Mouse (Mus musculus) E14TG2a.4 (cell line): ENCODE measurements around the gene Gcnt4.

ENCODE experiments used
- H3K27me3 ChIP-seq: 2 replicates; pipeline ENCODE4 v1.6.1; 2014; ENCODE audit warnings: low read length, control low read depth; ENCODE audit not compliant: insufficient read depth
- H3K36me3 ChIP-seq: 2 replicates; pipeline ENCODE4 v1.6.1; 2014; ENCODE audit warnings: low read length, control low read depth; ENCODE audit not compliant: insufficient read depth
- H3K4me1 ChIP-seq: replicated peaks from 2 replicates; pipeline ENCODE4 v1.6.1; 2014; ENCODE audit warnings: low read depth, low read length, control low read depth
- H3K4me3 ChIP-seq: replicated peaks from 2 replicates; pipeline ENCODE4 v1.5.1; 2014; ENCODE audit warnings: mild to moderate bottlenecking, low read length
- H3K9me3 ChIP-seq: 2 replicates; pipeline ENCODE4 v1.6.1; 2014; ENCODE audit warnings: low read length, control low read depth
- CTCF ChIP-seq: conservative IDR thresholded peaks from 2 replicates; pipeline ENCODE4 v1.5.1; 2014; ENCODE audit warnings: low read length
- NANOG ChIP-seq: IDR thresholded peaks from 2 replicates; pipeline ENCODE4 v1.6.1; 2014; ENCODE audit warnings: borderline replicate concordance, low read length, mixed read lengths
- POU5F1 ChIP-seq: IDR thresholded peaks from 2 replicates; pipeline ENCODE4 v1.6.1; 2014; ENCODE audit warnings: low read length, borderline replicate concordance

Gene Gcnt4

DNA sequence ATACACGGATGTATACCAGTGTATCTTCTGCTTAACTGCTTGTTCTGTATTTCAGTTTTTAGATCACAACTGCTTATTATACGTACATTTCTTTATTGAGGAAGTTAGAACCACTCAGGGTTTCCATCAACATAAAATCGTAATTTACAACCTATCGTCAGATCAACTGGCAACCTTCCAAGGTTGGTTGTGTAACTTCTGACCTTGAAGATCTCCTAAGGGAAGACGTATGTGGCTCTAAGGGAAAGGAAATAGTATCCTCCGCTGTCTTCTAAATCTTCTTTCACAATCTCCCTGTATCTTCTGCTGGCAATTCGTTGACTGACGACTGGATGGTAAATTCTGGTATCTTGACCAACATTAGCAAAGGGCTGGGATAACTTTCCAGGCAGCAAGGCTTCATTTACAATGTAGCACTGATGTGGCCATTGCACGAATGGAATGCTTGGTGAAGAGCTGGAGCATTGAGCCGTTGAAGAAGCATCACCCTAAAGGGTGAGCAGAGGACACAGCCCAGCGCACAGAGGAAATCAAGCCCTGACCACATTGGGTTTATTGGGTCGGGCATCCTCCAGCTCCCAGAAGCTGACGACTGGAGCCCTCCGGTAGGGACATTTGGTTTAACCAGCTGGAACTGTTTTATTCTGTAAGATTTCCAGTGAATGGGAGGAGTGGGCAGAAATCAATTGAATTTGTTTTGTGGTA is 66.2 kb downstream of the Gcnt4 start:
- TF ChIP-seq POU5F1 (no peak), NANOG (no peak), CTCF (no peak)
- Histone ChIP-seq H3K27me3 (peaks cover 4% of the 10 kb centered on the region), H3K9me3 (0 out of 2 replicates have a peak, but pooled peaks cover 2% of the 10 kb centered on the region), H3K4me1 (no peaks in the 10 kb centered on the region), H3K36me3 (no peaks in the 10 kb centered on the region), H3K4me3 (no peak overlapping the region)

DNA sequence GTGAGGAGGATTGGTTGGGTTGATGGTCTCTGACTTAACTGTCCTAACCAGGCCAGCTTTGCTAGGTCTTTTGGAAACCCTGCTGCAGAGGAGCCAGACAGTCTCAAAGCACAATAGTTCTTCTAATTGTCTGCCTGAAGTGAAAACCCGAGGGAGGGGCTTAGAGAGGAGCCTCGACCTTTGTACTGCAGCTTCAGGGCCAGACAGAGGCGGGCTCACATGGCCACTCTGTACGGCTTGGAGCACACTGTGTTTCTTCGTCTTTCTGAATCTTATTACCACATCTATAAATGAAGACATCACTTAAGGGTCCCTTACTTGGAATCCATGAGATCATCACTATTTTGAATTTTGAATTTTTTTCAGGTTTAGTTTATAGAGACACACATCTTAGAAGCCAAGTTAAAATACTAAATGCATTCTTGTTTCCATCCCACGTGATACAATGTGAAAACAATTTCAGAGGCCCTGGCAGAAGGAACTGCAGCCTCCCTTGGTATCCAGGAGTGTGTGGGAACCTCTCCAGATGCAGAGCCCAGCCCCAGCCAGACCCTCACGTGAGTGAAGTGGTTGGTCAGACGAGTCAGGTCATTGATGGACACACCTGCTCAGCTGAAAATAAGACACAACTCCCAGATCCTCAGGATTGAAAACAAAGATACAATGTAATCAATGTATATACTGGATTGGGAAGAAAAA is 69.0 kb downstream of the Gcnt4 start:
- TF ChIP-seq CTCF (no peak), POU5F1 (no peak), NANOG (no peak)
- Histone ChIP-seq H3K4me3 (no peak overlapping the region), H3K27me3 (no peaks in the 10 kb centered on the region; the same call in 1 of the 2 replicates), H3K9me3 (no peaks in the 10 kb centered on the region), H3K4me1 (peaks cover 8% of the 10 kb centered on the region; the same call in 1 of the 2 replicates), H3K36me3 (no peaks in the 10 kb centered on the region)

DNA sequence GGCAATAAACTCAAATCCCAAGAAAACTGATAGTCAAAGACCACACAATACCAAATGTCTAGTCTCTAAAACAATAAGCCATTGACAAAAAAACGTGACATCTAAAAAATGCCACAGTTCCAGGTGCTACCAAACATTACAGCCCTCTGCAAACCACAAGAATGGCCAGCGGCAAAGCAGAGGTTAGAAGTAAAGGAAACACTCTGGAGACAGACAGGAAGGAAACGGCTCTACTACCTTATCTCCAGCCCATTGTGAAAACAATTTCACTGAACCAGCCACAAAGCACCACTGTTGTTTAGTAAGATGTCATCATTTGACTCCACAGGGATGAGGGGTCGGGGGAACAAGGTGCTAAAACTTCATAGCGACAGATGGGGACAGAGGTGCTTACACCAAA is 70.8 kb downstream of the Gcnt4 start:
- Histone ChIP-seq H3K4me1 (peaks cover 15% of the 10 kb centered on the region; the same call in 1 of the 2 replicates), H3K9me3 (peaks cover 7% of the 10 kb centered on the region; the same call in 1 of the 2 replicates), H3K36me3 (no peaks in the 10 kb centered on the region), H3K27me3 (no peaks in the 10 kb centered on the region), H3K4me3 (no peak overlapping the region)
- no peak for TF ChIP-seq CTCF
- no peak for TF ChIP-seq NANOG
- no peak for TF ChIP-seq POU5F1

- Histone ChIP-seq H3K4me1 (peaks cover 15% of the 10 kb centered on the region; the same call in 1 of the 2 replicates), H3K4me3 (no peak overlapping the region), H3K27me3 (no peaks in the 10 kb centered on the region), H3K36me3 (no peaks in the 10 kb centered on the region), H3K9me3 (peaks cover 7% of the 10 kb centered on the region; the same call in 1 of the 2 replicates)
- TF ChIP-seq NANOG (no peak), POU5F1 (no peak), CTCF (no peak)
Measured at GRCm38 (mm10) chr13:96997080-96997479, 72.6 kb downstream of the Gcnt4 start.
